Mouse (Mus musculus) erythroblast, embryonic 14.5 days (primary cell): ENCODE measurements around the gene Col17a1.

Source experiments
- GATA1 ChIP-seq: IDR thresholded peaks from 2 replicates; pipeline ENCODE4 v1.6.1; 2012; ENCODE audit warnings: low read length, inconsistent platforms, mixed read lengths
- TAL1 ChIP-seq: IDR thresholded peaks from 3 replicates; pipeline ENCODE4 v1.6.1; 2012; ENCODE audit warnings: low read length, inconsistent platforms, mixed read lengths

DNA sequence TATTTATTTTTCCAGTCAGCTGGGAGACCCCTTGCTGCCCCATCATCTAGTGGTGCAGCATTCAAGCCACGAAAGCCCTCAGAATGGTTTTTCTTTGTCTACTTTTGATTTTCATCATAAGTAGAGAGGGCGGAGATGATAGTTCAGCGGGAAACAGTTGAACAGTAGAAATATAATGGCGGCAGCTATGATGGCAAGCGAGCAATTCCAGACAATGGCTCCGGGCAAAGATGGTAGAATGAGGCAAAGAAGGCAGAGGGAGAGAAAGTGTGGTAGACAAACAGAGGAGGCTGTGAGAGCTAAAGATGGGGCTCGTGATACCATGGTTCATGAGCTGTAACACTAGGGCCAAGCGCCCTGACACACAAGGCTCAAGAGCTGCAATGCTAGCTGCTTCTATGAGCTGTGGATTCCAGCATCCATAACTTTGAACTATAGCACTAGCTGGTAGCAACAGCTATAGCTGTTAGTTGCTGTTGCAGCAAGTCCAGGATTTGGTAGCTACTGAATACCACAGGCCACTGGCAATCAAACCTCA is 13.9 kb upstream of the Col17a1 start:
- TF ChIP-seq GATA1 (no peak), TAL1 (no peak)
